Mouse (Mus musculus) lung, embryonic 15.5 days (tissue): ENCODE data around the gene Syna. TPM values are rescaled to one million over a fixed set of nuclear protein-coding genes. Genes with fewer than 3 reads are reported as not detected.

Source experiments
- ATAC-seq: fragments of 200-750 bp; cut with Nextera tagmentation; 2 replicates; pipeline ENCODE4 v1.8.0; 2017; ENCODE audit warnings: moderate number of reproducible peaks, borderline replicate concordance; ENCODE audit not compliant: low FRiP score, low TSS enrichment; ENCODE audit errors: extremely low read depth
- H3K27ac ChIP-seq: fragments of 300-500 bp; sonication (generic); 2 replicates; pipeline ENCODE4 v1.5.1; 2015; ENCODE audit warnings: moderate library complexity, mild to moderate bottlenecking, inconsistent platforms
- H3K27me3 ChIP-seq: fragments of 300-500 bp; sonication (generic); 2 replicates; pipeline ENCODE4 v1.6.1; 2015; ENCODE audit warnings: inconsistent platforms
- H3K36me3 ChIP-seq: fragments of 300-500 bp; sonication (generic); 2 replicates; pipeline ENCODE4 v1.6.1; 2015; ENCODE audit warnings: inconsistent platforms
- H3K4me1 ChIP-seq: fragments of 300-500 bp; sonication (generic); 2 replicates; pipeline ENCODE4 v1.6.1; 2015; ENCODE audit warnings: inconsistent platforms
- H3K4me2 ChIP-seq: fragments of 300-500 bp; sonication (generic); 2 replicates; pipeline ENCODE4 v1.6.1; 2015; ENCODE audit warnings: inconsistent platforms, mild to moderate bottlenecking, moderate library complexity
- H3K4me3 ChIP-seq: fragments of 300-500 bp; sonication (generic); 2 replicates; pipeline ENCODE4 v1.5.1; 2015; ENCODE audit warnings: mild to moderate bottlenecking, inconsistent platforms
- H3K9ac ChIP-seq: fragments of 300-500 bp; sonication (generic); 2 replicates; pipeline ENCODE4 v1.6.1; 2015; ENCODE audit warnings: inconsistent platforms
- H3K9me3 ChIP-seq: fragments of 300-500 bp; sonication (generic); 2 replicates; pipeline ENCODE4 v1.6.1; 2016; ENCODE audit warnings: inconsistent platforms
- WGBS: fragments of 180-500 bp; shearing (Covaris S2); methylation state at CpG from one replicate; pipeline ENCODE4 v1.1.7; 2015; 5-methylcytosine and 5-hydroxymethylcytosine counted together
- polyA plus RNA-seq: library from polyadenylated mRNA; unstranded; fragments of >200 nt; fragmentation: Nextera tagmentation; extraction: Ambion mirVana; gene quantifications from 2 replicates; pipeline ENCODE4 v1.2.1, GENCODE M21; 2015

Syna gene
- 0.19 and 0.33 TPM in 2 replicates for polyA plus RNA-seq

DNA sequence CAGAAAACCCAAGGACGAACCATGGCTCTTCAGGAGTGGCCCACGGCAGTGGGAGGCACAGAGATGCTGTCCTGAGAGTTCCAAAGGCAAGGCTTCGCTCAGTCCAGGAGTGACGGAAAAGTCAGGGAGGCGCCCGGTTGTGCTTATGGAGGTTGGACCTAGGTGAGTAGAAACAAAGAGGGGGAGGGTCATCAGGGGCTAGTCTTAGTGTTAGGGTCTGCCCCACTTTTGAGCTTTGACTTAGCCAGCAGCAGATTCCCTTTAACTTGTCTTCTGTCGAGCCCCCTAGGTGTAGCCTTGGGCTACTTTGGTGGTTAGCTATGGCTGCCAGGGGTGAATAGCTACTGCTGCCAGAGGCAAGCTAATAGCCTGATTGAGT, at the start of gene Syna:
Gene Syna (minus strand): TSS at position 101 of the 379 bp plus-strand sequence.
- Histone ChIP-seq H3K4me1 (peaks cover 11% of the 10 kb centered on the region), H3K36me3 (no peaks in the 10 kb centered on the region), H3K9ac (no peak within 1 kb of the TSS), H3K27ac (no peak within 1 kb of the TSS), H3K4me2 (no peak within 1 kb of the TSS), H3K4me3 (no peak within 1 kb of the TSS), H3K27me3 (no peaks in the 10 kb centered on the region), H3K9me3 (no peaks in the 10 kb centered on the region)
- 89% methylated on average over 7 of the region's 7 CpGs for WGBS
- no peak for ATAC-seq

DNA sequence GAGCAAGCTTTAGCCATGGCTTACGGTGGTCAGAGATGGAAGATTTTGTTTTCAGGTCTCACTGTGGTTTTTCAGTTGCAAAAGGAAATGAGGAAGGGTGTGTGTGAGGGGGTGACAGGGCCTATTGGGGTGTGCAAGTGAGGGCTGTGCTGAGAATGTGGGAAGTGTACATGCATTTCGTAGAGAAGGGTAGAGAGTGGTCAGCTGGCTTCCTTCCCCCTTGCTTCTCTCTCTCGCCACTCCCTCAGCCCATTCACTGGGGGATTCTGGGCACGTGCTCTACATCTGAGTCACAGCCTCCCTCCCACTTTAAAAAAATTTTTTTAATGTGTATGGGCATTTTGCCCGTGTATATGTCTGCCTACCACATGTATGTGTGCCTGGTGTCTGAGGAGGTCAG, 47.1 kb upstream of the Syna start:
- Histone ChIP-seq H3K4me3 (no peak overlapping the region), H3K4me2 (no peak overlapping the region), H3K36me3 (no peaks in the 10 kb centered on the region), H3K27ac (no peak overlapping the region), H3K27me3 (no peaks in the 10 kb centered on the region), H3K9me3 (no peaks in the 10 kb centered on the region), H3K9ac (no peak overlapping the region), H3K4me1 (peaks cover 4% of the 10 kb centered on the region; the same call in 1 of the 2 replicates)
- WGBS, result 47% methylated on average over 5 of the region's 5 CpGs
- peak; percentile 47; the same call in 1 of the 2 replicates for ATAC-seq

DNA sequence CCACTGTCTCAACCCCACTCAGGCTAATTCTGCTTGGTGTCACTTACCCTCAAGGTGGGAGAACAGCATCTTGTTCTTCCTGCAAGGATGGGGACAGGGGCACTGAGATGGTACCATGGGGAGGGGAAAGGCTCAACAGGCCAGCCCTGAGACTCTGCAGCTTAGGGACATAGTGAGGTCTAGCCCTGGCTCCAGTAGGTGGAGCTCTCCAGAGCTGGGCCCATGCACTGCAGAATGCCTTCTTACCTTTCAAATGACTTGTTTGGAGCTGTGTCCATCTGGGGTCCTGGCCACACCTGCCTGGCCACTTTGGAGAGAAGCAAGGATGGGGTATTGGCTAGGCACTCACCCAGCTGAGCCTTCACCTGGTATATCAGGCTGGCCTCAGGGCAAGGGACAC, 46.3 kb upstream of the Syna start:
- Histone ChIP-seq H3K36me3 (no peaks in the 10 kb centered on the region), H3K27me3 (no peaks in the 10 kb centered on the region), H3K9ac (no peak overlapping the region; the same call in 1 of the 2 replicates), H3K4me2 (no peak overlapping the region), H3K9me3 (no peaks in the 10 kb centered on the region), H3K27ac (no peak overlapping the region), H3K4me1 (peaks cover 4% of the 10 kb centered on the region; the same call in 1 of the 2 replicates), H3K4me3 (no peak overlapping the region)
- no peak for ATAC-seq

DNA sequence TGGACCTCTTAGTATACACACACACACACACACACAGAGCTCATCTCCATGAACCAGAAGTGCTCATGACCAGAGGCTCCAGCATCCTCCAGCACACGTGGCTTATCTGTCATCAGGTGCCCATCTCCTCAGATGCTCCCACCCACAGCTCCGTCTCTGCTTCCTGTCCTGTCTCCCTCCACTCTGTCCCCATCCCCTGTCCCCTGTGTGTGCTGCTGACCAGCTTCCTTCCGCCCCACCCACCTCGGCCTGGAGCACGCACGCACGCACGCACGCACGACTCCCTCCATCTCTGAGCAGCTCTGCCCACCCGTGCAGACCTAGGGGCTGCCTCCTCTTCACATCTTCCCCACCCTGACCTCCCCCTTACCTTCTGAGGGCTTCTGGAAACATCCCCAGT, 44.4 kb upstream of the Syna start:
- no peaks in the 10 kb centered on the region; the same call in 1 of the 2 replicates for H3K36me3 ChIP-seq
- no peak overlapping the region for H3K4me3 ChIP-seq
- WGBS, result 75% methylated on average over 11 of the region's 11 CpGs
- peaks cover 4% of the 10 kb centered on the region; the same call in 1 of the 2 replicates for H3K4me1 ChIP-seq
- no peaks in the 10 kb centered on the region for H3K9me3 ChIP-seq
- no peak overlapping the region for H3K4me2 ChIP-seq
- H3K27me3 ChIP-seq, result no peaks in the 10 kb centered on the region
- H3K9ac ChIP-seq, result no peak overlapping the region
- H3K27ac ChIP-seq, result no peak overlapping the region
- no peak for ATAC-seq

DNA sequence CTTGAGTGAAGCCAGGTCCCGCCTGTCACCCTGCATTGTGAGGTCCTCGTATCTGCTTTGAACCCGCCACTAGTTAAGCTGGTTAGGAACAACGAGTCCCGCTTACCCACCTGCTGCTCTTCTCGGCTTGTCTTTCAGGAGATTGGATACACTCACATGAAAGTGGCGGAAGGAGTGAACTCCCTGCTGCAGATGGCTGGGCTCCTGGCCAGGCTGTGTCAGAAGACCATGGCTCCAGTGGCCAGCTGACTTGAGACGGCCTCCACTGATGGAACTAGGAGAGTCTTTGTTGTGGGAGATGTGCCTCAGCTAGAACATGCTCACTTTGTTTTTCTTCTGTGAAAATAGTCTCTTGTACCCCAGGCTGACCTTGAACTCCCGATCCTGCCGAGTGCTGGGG, 37.7 kb upstream of the Syna start:
- Histone ChIP-seq H3K9ac (no peak overlapping the region), H3K4me3 (no peak overlapping the region), H3K9me3 (no peaks in the 10 kb centered on the region), H3K27ac (no peak overlapping the region), H3K4me1 (no peaks in the 10 kb centered on the region), H3K36me3 (peaks cover 59% of the 10 kb centered on the region), H3K4me2 (no peak overlapping the region), H3K27me3 (no peaks in the 10 kb centered on the region)
- 80% methylated on average over 10 of the region's 10 CpGs for WGBS
- no peak for ATAC-seq

DNA sequence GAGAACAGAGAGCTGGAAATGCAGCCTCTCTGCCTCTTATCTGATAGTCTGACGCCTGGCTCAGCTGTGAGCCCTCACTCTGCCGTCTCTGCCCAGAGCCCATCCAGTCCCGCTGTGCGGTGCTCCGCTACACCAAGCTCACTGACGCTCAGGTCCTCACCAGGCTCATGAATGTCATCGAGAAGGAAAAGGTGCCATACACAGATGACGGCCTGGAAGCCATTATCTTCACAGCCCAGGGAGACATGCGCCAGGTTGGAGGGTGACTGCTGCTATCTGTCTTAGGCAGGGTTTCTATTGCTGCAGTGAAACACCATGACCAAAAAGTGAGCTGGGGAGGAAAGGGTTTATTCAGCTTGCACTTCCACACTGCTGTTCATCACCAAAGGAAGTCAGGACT, 33.1 kb upstream of the Syna start:
- Histone ChIP-seq H3K27me3 (no peaks in the 10 kb centered on the region), H3K9me3 (no peaks in the 10 kb centered on the region), H3K36me3 (peaks cover 84% of the 10 kb centered on the region), H3K27ac (no peak overlapping the region), H3K4me1 (no peaks in the 10 kb centered on the region), H3K4me2 (no peak overlapping the region), H3K9ac (no peak overlapping the region), H3K4me3 (no peak overlapping the region)
- ATAC-seq, result no peak
- whole genome bisulfite sequencing, result 69% methylated on average over 9 of the region's 9 CpGs

DNA sequence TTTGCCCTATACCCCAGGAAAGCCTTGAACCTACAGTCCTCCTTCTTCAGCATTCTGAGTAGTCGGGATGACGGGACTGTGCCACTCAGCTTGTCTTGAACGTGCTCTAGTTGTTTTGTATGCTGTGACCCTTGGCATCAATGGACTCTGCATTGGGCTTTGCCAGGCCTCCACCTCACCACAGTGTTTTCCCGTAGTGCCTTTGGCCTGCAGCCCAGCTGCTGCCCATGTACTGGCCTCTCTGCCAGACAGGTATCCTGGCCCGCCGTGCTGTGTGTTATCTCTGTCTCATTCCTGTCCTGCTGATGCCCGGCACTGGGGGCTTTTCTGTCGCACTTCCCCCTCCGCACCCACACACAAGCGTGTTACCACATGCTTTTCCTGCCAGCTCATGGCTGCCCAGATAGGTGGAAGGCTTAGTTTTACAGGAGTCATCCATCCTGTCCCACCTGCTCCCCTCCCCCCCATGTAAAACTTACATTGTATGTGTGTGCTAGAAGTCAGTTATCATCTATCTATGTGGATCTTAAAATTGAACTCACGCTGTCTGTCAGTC, 32.1 kb upstream of the Syna start:
- Histone ChIP-seq H3K27ac (no peak overlapping the region), H3K4me1 (no peaks in the 10 kb centered on the region), H3K36me3 (peaks cover 80% of the 10 kb centered on the region), H3K27me3 (no peaks in the 10 kb centered on the region), H3K4me3 (no peak overlapping the region), H3K4me2 (no peak overlapping the region), H3K9me3 (no peaks in the 10 kb centered on the region), H3K9ac (no peak overlapping the region)
- 91% methylated on average over 11 of the region's 11 CpGs for WGBS
- ATAC-seq, result no peak

DNA sequence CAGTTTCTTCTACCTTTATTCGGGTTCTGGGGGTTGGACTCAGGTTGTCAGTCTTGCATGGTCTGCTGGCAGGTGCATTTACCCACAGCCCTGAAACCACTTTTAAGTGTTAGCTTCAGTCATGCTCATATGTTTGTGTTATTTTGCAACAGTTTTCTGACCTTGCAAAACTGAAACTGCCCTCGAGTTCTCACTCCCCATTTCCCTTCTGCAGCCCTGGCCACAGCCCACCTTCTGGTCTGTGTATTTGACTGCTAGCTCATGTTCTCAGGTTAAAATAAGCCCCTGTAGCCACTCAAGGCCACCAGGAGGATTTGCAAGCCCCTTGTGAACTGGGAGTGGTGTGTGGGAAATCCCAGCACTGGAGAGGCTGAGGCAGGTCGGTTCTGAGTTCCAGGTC, 29.9 kb upstream of the Syna start:
- Histone ChIP-seq H3K9ac (no peak overlapping the region), H3K4me1 (no peaks in the 10 kb centered on the region), H3K36me3 (peaks cover 63% of the 10 kb centered on the region), H3K9me3 (no peaks in the 10 kb centered on the region), H3K27me3 (no peaks in the 10 kb centered on the region), H3K4me3 (no peak overlapping the region), H3K4me2 (no peak overlapping the region), H3K27ac (no peak overlapping the region)
- 86% methylated on average over 3 of the region's 3 CpGs for WGBS
- ATAC-seq, result no peak

DNA sequence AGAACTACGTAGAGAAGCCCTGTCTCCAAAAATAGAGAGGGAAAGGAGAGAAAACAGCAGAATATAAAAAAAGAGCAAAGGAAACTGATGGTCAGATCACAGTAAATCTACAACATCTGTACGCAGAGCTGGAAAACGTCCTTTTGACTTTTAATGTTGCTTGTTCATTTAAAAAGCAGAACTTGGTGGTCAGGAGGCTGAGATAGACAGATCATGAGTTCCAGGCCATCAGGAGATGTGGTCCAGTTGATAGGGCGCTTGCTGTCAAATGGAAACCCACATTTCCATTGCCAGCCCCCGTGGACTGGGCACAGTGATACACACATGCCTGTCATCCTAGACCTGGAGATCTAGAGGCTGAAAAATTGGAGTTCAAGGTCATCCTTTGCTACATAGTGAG, 24.8 kb upstream of the Syna start:
- H3K4me3 ChIP-seq, result no peak overlapping the region
- WGBS, result 85% methylated on average over 5 of the region's 5 CpGs
- H3K27ac ChIP-seq, result no peak overlapping the region

DNA sequence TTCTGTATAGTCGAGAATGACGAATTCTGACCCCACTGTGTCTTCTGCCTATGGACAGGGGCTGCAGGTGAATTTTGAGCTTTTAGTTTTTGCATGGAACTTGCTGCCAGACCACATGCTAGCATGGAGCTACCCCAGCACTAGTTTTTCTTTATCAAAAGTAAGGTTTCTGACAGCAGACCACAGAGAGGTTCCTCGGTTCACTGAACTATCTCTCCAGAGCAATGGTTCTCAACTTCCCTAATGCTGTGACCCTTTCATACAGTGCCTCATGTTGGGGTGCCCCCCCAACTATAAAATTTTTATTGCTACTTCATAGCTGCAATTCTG, 23.9 kb upstream of the Syna start:
- ATAC-seq, result no peak
- Histone ChIP-seq H3K9ac (peak overlapping the region; percentile 98; the same call in 1 of the 2 replicates), H3K4me3 (peak overlapping the region; percentile 79)

More for the DNA sequence above, 24.8 kb upstream of the Syna start:
- no peaks in the 10 kb centered on the region for H3K9me3 ChIP-seq
- peaks cover 14% of the 10 kb centered on the region for H3K4me1 ChIP-seq
- ATAC-seq, result no peak
- no peak overlapping the region for H3K4me2 ChIP-seq
- H3K36me3 ChIP-seq, result peaks cover 19% of the 10 kb centered on the region; the same call in 1 of the 2 replicates
- no peaks in the 10 kb centered on the region for H3K27me3 ChIP-seq
- H3K9ac ChIP-seq, result no peak overlapping the region

DNA sequence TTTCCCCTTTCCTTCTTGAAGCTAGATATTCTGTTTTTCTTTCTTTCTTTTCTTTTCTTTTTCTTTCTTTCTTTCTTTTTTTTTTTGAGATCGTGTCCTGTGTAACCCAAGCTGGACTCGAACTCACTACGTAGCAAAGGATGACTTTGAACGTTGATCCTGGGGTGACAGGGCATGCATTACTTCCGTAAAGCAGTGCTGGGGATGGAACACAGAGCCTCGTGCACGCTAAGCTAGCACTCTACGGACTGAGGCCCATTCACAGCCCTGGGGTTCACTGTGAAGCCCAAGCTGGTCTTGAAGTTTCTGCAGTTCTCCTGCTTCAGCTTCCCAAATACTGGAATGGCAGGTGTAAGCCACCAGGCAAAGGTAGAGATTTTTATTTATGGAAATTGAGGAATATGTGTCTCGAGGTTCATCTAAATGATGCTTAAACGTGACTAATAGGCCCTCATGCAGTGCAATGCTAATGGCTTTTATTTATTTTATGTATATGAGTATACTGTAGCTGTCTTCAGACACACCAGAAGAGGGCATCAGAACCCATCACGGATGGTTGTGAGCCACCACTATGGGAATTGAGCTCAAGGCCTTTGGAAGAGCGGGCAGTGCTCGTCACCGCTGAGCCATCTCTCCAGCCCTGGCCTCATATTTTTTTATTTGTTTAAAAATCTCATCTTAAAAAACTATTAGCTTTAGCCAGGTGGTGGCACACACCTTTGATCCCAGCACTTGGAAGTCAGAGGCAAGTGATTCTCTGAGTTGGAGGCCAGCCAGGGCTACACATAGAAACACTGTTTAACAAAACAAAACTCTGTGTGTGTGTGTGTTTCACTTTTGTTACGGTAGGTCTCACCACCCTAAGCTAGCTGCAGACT, 23.3 kb upstream of the Syna start:
- peaks cover 14% of the 10 kb centered on the region for H3K4me1 ChIP-seq
- no peaks in the 10 kb centered on the region for H3K27me3 ChIP-seq
- H3K4me2 ChIP-seq, result peak overlapping the region; percentile 80
- 0 out of 2 replicates have a peak overlapping the region, but pooled peaks have one; percentile 49 for H3K27ac ChIP-seq
- ATAC-seq, result no peak
- H3K4me3 ChIP-seq, result peak overlapping the region; percentile 79
- WGBS, result 22% methylated on average over 15 of the region's 15 CpGs
- peaks cover 9% of the 10 kb centered on the region; the same call in 1 of the 2 replicates for H3K36me3 ChIP-seq
- peak overlapping the region; percentile 98 for H3K9ac ChIP-seq
- H3K9me3 ChIP-seq, result no peaks in the 10 kb centered on the region

More for the DNA sequence above, 23.9 kb upstream of the Syna start:
- Histone ChIP-seq H3K36me3 (peaks cover 15% of the 10 kb centered on the region; the same call in 1 of the 2 replicates), H3K4me1 (peaks cover 14% of the 10 kb centered on the region), H3K27me3 (no peaks in the 10 kb centered on the region), H3K4me2 (peak overlapping the region; percentile 80), H3K27ac (no peak overlapping the region), H3K9me3 (no peaks in the 10 kb centered on the region)
- 67% methylated on average over 3 of the region's 3 CpGs for WGBS
